Mouse (Mus musculus): ENCODE measurements around the gene Slc25a11. TPM values are rescaled to one million over a fixed set of nuclear protein-coding genes. Genes with fewer than 3 reads are reported as not detected.

Slc25a11 gene
- total RNA-seq, 2 experiments from 2014 or later, result 121 to 123 TPM

Other genes starting within 250 kb of the Slc25a11 start
- 10 to 100 TPM; 32.0 to 37.2 TPM for gene Pelp1, start 237.4 kb downstream of the Slc25a11 start, total RNA-seq (2021)
- gene Arrb2, start 214.8 kb downstream of the Slc25a11 start, total RNA-seq (2021), result 100 to 1,000 TPM in 1 of 2 experiments, 10 to 100 TPM in 1; 93.5 to 100 TPM
- 10 to 100 TPM; 13.7 to 16.7 TPM for gene Med11, start 195.6 kb downstream of the Slc25a11 start, total RNA-seq (2021)
- under 1 TPM; 0.20 to 0.27 TPM for gene Zmynd15, start 188.0 kb downstream of the Slc25a11 start, total RNA-seq (2021)
- 1 to 10 TPM in 1 of 2 experiments, under 1 TPM in 1; 0.82 to 1.3 TPM for gene Cxcl16, start 187.5 kb downstream of the Slc25a11 start, total RNA-seq (2021)
- not detected for gene Tm4sf5, start 142.2 kb downstream of the Slc25a11 start, total RNA-seq (2021)
- gene Vmo1, start 132.9 kb downstream of the Slc25a11 start, total RNA-seq (2021), result not detected
- gene Gltpd2, start 128.3 kb downstream of the Slc25a11 start, total RNA-seq (2021), result not detected
- 100 to 1,000 TPM; 198 TPM for gene Psmb6, start 122.1 kb downstream of the Slc25a11 start, total RNA-seq (2021)
- gene Gm40193, start 114.5 kb downstream of the Slc25a11 start, total RNA-seq (2021), result not detected
- 10 to 100 TPM; 16.7 to 17.8 TPM for gene Pld2, start 107.4 kb downstream of the Slc25a11 start, total RNA-seq (2021)
- 100 to 1,000 TPM; 477 to 515 TPM for gene Mink1, start 84.6 kb downstream of the Slc25a11 start, total RNA-seq (2021)
- under 1 TPM; 0.58 to 0.77 TPM for gene 4930544D05Rik, start 31.6 kb downstream of the Slc25a11 start, total RNA-seq (2021)
- gene Chrne, start 28.3 kb downstream of the Slc25a11 start, total RNA-seq (2021), result not detected
- gene Gp1ba, start 8.4 kb downstream of the Slc25a11 start, total RNA-seq (2021), result not detected
- 10 to 100 TPM; 88.7 to 91.8 TPM for gene Rnf167, start 244 bp downstream of the Slc25a11 start, total RNA-seq (2021)
- 100 to 1,000 TPM; 326 to 341 TPM for gene Pfn1, start 7.2 kb upstream of the Slc25a11 start, total RNA-seq (2021)
- 1 to 10 TPM; 6.0 to 9.9 TPM for gene Eno3, start 9.7 kb upstream of the Slc25a11 start, total RNA-seq (2021)
- gene Spag7, start 21.9 kb upstream of the Slc25a11 start, total RNA-seq (2021), result 10 to 100 TPM; 50.5 to 51.9 TPM
- 100 to 1,000 TPM; 330 to 389 TPM for gene Camta2, start 40.6 kb upstream of the Slc25a11 start, total RNA-seq (2021)
- 1 to 10 TPM; 3.7 to 4.3 TPM for gene Inca1, start 52.7 kb upstream of the Slc25a11 start, total RNA-seq (2021)
- gene Kif1c, start 53.1 kb upstream of the Slc25a11 start, total RNA-seq (2021), result 10 to 100 TPM; 70.4 to 82.8 TPM
- 10 to 100 TPM; 22.5 to 24.6 TPM for gene Zfp3, start 116.7 kb upstream of the Slc25a11 start, total RNA-seq (2021)
- not detected for gene Scimp, start 165.1 kb upstream of the Slc25a11 start, total RNA-seq (2021)
- 100 to 1,000 TPM; 128 to 130 TPM for gene Rabep1, start 197.3 kb upstream of the Slc25a11 start, total RNA-seq (2021)

All from layer of hippocampus, adult 18-20 months (tissue).